Mouse (Mus musculus) embryo, embryonic 11.5 days (tissue): Measurements from ENCODE around the gene Heatr1.
"Not testable (repeated sequence)": the region's sequence is repeated elsewhere in the genome, so short reads cannot be mapped to it uniquely, and the experiment has no call there.

ENCODE experiments used
- DNase-seq: peaks from one replicate; pipeline ENCODE4 v3.0.0-alpha.2; 2012; ENCODE audit warnings: low read depth, low spot score

Heatr1 gene

DNA sequence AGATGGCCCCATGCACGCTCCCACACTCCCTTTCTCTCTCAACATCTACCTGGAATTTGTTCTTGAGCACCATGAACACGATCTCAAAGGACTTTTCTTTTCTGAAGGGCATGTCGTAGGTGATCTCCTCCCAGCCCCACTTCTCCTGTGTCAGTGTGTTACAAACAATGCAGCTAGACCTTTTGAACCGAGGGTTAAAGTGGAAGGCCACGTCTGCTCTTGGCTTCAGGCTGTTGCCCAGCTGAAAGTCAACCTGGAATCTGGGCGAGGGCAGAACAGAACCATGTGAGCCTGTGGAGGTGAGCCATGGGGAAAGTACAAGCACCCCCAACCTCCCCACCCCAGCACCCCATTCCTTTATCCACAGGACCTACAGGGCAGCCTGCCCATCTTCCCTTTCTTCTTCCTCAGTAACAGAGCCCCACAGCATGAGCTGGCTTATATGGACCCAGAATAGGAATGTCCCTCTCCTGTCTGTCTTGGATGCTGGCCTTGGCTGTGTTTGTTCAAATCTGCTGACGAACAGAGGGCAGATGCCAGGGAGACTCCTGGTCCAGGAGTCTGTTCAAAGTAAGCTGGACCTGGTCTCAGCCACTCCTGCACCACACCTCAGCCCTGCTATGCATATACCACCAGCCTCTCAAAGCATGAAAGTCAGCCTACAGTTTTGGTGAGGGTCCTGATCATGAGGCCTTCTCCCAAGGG is 60.0 kb downstream of the Heatr1 start:
- no peak for DNase-seq

DNA sequence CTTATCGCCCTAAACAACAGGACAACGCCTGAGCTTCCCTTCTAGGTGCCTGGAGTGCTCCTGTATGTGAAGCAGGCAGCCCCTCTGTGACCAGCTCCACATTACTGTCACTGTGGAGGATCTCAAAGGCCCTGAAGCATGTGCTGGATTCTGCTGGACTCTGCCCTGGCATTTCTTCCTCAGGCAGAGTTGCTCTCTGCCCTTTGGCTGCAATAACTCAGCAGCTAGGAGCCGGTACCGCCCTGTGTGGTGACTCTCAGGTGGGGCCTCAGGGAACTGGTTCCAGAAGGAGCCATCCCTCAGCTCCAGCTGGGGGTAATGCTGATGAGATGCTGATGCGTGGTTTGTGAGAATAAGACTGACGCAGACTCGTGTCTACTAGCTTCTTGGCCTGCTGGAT is 61.9 kb downstream of the Heatr1 start:
- DNase-seq: no peak

DNA sequence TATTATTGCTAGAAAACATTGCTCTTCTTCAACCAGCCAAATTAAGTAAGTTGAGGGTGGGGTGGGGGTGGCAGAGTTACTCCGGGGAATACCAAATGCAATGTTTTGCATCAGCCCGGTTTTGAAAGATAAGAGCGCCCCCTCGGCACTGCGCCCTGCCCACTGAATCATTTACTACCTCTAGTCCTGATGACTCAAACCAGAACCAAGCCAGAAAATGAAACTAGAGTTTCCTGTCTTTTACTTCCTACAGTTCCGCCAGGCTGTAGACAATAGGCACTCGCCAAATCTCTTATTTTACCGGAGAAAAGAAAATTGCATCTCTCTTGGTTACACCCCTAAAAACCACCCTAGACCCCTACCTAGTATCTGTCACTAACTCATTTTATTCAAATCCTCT is 65.6 kb downstream of the Heatr1 start:
- DNase-seq: no peak

DNA sequence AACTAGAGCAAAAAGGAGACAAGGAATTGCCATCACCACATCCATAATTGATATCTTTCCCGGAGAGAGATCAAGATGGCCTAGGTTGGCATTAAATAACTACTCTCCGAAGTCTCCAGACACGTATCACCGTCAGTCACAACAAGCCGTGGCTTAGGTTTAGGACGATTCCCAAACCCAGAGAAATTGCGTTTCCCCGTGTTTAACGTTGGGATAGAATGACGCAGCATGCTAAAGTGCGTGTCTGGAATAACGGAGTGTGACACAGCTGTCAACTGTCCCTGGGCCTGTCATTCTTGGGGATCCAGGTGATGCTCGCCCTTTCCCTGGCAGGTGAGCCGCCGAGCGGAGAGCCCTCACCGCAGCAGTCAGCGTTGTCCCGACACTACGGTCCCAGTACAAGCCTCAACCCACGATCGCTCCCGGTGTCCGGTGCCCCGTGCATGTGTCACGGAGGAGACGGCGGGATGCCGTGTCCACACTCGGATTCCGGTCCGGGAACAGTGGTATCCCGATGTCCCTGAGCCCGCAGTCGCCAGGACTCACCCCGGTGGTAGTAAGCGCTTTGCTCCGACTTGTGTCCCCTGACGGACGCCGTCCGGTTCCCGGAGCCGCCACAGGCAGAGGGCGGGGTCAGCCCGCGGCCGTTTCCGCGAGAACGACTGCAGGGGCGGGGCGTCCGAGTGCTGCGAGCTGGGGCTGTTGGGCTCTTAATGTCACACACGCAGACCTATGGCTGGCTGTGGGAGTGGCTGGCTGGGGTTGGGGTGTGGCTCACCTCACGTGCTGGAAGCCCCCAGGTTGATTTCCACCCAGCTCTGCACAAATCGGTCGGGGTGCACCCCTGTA is 66.3 kb downstream of the Heatr1 start:
- peak; percentile 72 for DNase-seq

DNA sequence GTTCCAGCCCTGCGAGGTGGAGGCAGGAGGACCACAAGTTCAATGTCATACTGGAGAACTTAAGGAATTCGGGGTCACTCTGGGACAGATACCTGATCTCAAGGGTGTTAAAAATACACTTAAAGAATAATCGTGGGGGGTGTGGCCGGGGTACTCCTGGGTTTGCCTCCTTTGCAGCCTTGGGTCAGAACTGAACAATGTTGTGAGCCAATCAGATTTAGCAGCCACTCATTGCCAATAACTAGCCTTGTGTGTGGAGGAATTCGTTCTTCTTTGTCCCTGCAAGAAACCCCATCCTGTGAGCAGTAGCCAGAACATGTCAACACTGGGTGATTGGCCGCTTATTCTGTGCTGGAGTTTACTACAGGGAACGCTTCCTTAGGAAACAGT is 66.9 kb downstream of the Heatr1 start:
- DNase-seq: peak; percentile 5

DNA sequence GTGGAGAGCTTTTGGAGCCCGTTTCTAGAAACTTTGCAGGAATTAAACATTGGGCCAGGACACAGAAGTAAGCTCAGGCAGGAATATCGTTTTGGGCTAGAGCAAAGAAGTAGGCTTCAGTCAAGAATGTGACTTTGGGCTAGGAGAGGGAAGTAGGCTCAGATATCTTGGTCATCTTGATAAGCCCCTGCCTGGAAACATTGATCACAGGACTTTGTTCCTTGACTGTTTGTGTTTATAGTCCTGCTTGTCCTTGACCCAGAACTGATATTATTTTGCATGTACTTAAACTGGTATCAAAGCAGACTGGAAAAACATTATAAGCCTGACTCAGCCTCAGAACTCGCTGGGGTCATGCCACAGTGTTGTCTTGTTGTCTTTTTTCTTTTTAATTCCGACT is 67.8 kb downstream of the Heatr1 start:
- DNase-seq: no peak

DNA sequence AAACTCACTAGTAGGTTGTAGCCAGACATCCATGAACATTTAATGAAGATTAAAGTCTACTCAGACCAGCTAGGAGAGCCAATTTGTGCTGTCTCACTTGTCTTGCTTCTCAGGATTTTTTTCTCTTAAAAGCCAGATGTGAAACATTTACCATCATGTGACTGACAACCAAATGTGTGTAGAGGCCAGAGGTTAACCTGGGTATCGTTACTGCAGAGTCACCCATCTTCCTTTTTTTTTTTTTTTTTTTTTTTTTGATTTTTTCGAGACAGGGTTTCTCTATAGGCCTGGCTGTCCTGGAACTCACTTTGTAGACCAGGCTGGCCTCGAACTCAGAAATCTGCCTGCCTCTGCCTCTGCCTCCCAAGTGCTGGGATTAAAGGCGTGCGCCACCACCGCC is 69.3 kb downstream of the Heatr1 start:
- not testable (repeated sequence) for DNase-seq

DNA sequence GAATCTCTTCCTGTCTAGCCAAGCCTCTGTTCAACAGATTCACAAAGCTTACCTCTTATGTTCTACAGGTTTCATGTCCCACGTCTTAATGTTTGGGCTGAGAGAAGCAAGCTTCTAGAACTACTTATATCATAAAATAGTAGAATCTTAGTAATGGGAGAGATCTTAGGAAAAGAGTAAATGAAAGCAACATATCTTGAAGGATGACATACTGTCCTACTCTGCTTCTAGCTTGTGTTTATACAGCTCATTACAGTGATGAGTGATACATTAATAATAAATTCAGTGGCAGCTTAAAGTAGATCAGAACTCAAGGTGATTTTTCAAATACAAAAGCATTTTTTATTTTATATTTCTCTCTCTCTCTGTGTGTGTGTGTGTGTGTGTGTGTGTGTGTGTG is 70.0 kb downstream of the Heatr1 start, which contains the start of gene Lgals8:
Lgals8 (minus strand) TSS at position 101 of the 400 bp plus-strand sequence.
- DNase-seq: no peak

DNA sequence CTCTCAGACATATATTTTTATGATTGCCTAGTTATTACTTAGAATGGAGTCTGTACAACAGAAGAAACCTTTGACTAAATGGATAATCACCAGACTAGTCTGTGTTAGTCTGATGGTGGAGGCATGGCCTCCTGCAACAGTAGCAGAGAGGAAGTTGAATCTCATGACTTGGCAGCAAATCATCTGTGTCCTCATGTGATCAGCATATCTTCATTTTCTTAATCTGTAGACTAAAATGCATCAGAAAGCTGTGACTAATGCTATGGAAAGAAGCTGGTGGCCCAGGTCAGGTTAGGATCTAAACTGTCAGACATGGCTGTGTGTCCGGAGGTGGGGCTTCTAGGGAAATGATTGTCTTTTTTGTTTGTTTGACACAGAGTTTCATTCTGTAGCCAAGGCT is 73.7 kb downstream of the Heatr1 start:
- no peak for DNase-seq

DNA sequence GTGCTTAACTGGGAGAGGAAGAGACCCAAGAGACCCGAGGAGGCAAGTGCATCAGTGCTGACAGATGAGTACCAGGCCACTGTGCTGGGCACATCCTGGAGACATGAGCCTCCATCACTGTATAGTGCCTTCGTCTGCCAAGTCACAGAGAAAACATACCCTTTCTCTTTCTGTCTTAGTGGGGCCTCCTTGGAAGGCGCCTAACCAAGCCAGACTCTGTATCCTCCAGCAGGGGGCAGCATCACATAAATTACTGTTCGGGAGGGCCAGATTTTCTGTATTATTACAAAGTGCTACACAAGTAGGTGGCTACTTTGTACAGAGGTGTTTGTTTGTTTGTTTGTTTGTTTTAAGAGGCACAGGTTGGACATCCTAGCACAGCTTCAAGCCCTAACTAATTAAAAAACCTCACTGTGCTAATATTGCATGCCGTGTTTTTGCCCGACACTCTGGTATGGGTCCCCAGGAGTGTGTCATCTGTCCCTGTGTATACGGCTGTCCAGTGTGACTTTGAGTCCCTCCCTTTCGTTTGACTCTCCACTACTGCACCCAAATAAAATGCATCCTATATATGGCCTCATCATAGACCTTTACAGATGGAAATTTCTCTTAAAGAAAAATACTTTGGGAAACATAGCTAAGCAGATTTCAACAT is 79.0 kb downstream of the Heatr1 start:
- peak; percentile 42 for DNase-seq

DNA sequence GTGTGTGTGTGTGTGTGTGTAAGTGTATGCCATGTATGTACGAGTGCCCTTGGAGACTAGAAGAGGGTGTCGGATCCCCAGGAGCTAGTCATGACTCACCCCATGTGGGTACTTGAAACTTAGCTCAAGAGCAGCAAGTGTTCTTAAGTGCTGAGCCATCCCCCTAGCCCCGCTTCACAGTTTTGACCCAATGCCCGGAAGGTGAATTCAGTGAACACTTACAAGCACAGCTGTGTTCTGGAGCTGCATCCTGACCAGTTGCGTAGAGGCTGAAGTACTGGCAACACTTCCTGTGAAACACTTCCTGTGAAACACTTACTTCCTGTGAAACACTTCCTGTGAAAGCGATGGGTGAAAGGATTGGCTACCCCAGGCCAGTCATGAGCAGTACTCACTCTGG is 80.4 kb downstream of the Heatr1 start:
- no peak for DNase-seq

DNA sequence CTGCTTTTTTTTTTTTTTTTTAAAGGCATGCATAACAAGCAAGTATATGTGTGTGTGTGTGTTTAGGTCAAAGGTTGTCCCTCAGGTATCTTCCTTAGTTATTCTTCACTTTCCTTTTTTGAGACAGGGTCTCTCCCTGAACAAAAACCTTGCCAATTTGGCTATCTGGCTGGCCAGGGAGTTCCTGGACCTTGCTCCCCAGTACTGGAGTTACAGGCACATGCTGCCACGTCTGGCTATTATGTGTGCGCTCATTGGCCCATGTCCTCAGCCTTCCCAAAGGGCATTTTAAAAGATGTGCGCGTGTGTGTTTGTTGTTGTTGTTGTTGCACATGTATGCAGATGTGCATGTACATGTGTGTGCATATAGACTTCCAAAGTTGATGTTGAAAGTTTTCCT is 82.1 kb downstream of the Heatr1 start:
- no peak for DNase-seq

DNA sequence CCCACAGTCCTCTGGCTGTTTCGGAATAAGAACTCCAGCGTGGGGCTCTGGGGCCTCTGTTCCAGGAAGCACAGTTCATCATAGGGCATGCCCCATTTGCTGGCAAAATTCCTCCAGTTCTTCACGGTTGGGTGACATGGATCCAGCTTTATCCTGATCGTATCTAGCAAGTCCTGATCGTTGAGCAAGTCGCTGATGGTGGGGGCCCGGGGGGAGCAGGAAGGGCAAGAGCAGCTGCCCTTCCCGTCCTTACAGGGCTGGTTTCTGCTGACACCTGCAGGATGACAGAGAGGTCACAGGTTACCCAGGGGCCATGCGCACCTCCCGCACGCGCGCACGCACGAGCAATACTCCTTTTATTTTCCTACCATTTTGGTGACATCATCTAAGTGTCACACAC is 83.5 kb downstream of the Heatr1 start:
- DNase-seq: no peak

DNA sequence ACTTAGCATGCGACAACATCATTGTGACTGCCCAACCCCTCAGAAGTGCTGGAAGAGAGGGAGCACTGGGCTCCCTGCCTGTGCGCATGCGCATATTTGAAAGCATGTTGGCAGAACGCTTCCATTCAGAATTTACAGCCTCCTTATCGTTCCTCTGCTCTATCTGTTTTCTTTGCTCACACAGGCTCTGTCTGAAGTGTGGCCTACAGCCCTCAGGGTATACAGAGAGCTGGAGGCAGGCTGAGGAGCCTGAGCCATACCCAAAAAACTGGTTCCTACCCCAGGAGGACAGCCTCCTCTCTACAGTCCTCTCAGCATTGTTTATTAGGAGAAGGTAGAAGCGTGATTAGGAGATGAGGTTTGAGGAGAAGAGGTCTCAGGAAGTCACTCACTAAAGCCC is 85.0 kb downstream of the Heatr1 start:
- no peak for DNase-seq

DNA sequence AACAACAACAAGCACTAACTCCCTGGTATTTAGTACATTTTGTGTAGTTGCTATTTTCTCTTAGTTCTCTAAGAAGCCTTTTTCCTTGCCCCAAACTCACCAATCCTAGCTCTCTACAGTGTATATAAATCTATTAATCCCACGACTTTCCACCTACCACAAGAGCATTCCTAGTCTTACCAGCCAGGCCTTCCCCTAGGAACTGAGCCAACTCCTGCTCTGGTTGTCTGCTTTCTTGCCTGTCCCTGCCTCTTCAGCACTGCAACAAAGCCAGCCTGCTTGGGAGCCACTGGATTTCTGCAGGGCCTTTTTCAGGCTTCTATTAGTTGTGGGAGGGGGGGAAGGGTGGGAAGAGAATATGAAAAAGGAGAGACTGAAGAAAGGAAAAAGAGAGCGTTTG is 90.4 kb downstream of the Heatr1 start:
- no peak for DNase-seq

DNA sequence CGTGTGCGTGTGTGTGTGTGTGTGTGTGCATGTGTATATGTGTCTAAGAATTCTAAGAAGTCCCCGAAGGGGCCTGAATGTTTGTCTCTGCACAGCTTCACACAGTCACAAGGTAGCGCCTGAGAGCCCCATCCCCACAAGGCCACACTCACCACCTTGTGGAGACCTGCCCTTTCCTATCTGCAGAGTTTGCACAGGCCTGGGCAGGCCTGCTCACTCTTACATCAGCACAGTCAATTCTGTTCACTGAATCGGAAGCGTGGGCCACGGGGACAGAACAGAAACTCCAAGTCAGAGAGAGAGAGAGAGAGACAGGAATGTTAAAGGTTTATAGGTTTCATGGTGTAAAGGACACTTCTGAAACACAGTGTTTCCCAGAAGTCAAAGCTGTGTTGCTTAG is 90.8 kb downstream of the Heatr1 start:
- DNase-seq: no peak
